ENCODE assay signal across 14 mouse cellular contexts in genomic region chr17:35508279-35508678, GRCm38 (mm10). TPM values are rescaled to one million over a fixed set of nuclear protein-coding genes. Genes with fewer than 3 reads are reported as not detected.
"Had no signal": no experiment of that assay in that cellular context is flagged by ENCODE, and none has a peak within 500 bp of the region (broad histone marks: within the 10 kb centered on the region; RNA-seq: fewer than 3 reads in every experiment).

No protein-coding gene starts in this region.

RNA-seq across cellular contexts. Expression of gene Pou5f1, which starts 2.5 kb away (rescaled TPM):
- polyA plus RNA-seq: liver, embryonic 14.5 days; liver, embryonic 16.5 days; lung, adult 2 months; midbrain, embryonic 10.5 days; midbrain, embryonic 13.5 days; myocyte; neural tube, embryonic 11.5 days; neural tube, embryonic 13.5 days; neural tube, embryonic 15.5 days; small intestine, adult 2 months; stomach, embryonic 16.5 days; urinary bladder, adult 2 months had no signal

RNA-seq across cellular contexts. Expression of gene Psors1c2, which starts 24.7 kb away (rescaled TPM):
- total RNA-seq: megakaryocyte, adult 5-6 weeks; megakaryocyte-erythroid progenitor cell, adult 5-6 weeks had no signal

RNA-seq across cellular contexts. Expression of gene H2-Q10, which starts 38.4 kb away (rescaled TPM):
- polyA plus RNA-seq: neural tube, embryonic 13.5 days had no signal
